Mouse (Mus musculus): ENCODE data around the gene Hspa12a.

DNA sequence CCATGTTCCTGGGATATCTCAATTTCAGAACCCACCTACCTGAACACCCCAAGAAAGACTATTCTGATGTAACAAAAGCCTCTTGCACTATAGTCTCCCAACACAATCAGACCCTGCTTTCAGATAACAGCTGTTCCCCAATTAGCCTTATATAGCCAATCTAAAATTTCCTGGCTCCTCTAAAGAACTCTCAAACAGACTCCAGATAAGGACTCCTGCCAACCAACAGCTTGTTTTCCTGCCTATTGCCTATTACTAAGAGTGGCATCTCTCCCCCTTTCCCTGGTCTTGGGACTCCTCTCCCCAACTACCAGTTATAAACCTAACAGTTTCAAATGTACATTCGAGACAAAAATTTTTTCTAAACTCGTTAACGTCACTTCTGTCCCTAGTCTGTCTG lies 8.1 kb upstream of the Hspa12a start:
- TF ChIP-seq POLR2A (IDR thresholded peaks at IDR 0.05; ENCODE audit: insufficient read length, low read depth) (no peak), TCF12 (IDR thresholded peaks at IDR 0.05; ENCODE audit: insufficient read depth, poor library complexity, severe bottlenecking) (no peak), MAX (IDR thresholded peaks at IDR 0.05; ENCODE audit: low read depth) (no peak), E2F4 (IDR thresholded peaks at IDR 0.05; ENCODE audit: insufficient read depth) (no peak), MYOG (IDR thresholded peaks at IDR 0.05; ENCODE audit: control insufficient read depth in 1 of 3, insufficient read depth in 1 of 3, insufficient read length in 2 of 3, low read depth in 2 of 3) (no peak), USF1 (IDR thresholded peaks at IDR 0.05; ENCODE audit: low read depth) (no peak), POLR2AphosphoS2 (IDR thresholded peaks at IDR 0.05; ENCODE audit: insufficient read length, low read depth) (no peak), CEBPB (IDR thresholded peaks at IDR 0.05; ENCODE audit: insufficient read depth, poor library complexity, severe bottlenecking) (no peak), SRF (IDR thresholded peaks at IDR 0.05; ENCODE audit: control insufficient read depth, insufficient read length, low read depth) (no peak), MYOD1 (IDR thresholded peaks at IDR 0.05; ENCODE audit: control insufficient read depth in 1 of 3, insufficient read length in 2 of 3, low read depth in 2 of 3) (no peak), REST (IDR thresholded peaks at IDR 0.05; ENCODE audit: insufficient read depth, insufficient read length) (no peak)

Measured in myocyte (in vitro differentiated cells).